Mouse (Mus musculus) left cerebral cortex, postnatal 25 days (tissue): Measurements from ENCODE around the gene Chmp2a. TPM values are rescaled to one million over a fixed set of nuclear protein-coding genes. Genes with fewer than 3 reads are reported as not detected.

Experiments
- DNase-seq, 2 experiments: peaks; one replicate each; pipeline ENCODE4 v3.0.0; 2022; ENCODE audit warnings: low spot score in 2 of 2, mixed read lengths in 1 of 2
- intact Hi-C: fragments of 180-260 bp; cut with DNase I; formaldehyde crosslinking; loops from one replicate; pipeline ENCODE4 v1.15.1; 2025
- total RNA-seq, 2 experiments: library from RNA; stranded (reverse); gene quantifications; 2 replicates each; pipeline ENCODE4 v1.2.3; 2021

Gene Chmp2a
- total RNA-seq, 2 experiments from 2014 or later = 127 to 131 TPM

DNA sequence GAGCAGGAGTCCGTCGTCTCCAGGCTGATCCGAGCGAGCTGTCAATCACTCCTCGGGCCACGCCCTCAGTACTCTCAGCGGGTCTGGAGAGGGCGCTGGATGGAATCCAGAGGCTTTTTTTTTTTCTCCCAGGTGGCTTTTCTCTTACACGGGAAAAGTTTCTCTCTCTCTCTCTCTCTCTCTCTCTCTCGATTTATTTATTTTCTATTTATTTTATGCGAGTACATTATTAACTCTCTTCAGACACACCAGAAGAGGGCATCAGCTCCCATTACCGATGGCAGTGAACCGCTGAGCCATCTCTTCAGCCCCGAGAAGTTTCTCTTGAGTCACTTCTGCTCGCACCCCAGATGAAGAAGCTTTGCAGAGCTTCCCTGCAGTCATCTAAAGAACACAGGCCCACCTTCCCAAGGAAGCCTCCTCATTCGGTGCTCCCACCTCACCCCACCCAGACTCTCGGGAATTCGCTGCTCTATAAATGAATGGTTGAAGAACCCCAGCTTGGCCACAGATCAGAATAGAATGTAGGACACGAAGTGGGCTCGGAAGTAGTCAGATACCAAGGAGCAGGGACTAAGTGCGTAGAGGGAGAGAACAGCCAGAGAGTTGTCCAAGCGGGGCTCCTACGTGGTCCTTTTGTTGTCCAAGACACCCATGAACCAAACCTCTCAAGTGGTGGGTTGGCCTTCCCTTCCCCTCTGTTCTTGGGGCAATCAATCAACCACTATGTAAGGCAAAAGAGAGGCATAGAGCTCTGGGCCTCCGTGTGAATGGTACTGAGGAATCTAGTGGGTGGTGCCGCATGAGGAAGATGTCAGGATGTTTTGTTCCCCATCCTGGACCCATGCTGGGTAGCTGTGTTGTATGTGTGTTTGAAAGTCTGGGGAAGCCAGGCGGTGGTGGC, 24.4 kb downstream of the Chmp2a start, which contains the start of gene Zbtb45:
Gene Zbtb45, minus strand, starts transcription at position 30 of the 904 bp plus-strand sequence.
- intact Hi-C loops = no loop called here
- no peak for DNase-seq

DNA sequence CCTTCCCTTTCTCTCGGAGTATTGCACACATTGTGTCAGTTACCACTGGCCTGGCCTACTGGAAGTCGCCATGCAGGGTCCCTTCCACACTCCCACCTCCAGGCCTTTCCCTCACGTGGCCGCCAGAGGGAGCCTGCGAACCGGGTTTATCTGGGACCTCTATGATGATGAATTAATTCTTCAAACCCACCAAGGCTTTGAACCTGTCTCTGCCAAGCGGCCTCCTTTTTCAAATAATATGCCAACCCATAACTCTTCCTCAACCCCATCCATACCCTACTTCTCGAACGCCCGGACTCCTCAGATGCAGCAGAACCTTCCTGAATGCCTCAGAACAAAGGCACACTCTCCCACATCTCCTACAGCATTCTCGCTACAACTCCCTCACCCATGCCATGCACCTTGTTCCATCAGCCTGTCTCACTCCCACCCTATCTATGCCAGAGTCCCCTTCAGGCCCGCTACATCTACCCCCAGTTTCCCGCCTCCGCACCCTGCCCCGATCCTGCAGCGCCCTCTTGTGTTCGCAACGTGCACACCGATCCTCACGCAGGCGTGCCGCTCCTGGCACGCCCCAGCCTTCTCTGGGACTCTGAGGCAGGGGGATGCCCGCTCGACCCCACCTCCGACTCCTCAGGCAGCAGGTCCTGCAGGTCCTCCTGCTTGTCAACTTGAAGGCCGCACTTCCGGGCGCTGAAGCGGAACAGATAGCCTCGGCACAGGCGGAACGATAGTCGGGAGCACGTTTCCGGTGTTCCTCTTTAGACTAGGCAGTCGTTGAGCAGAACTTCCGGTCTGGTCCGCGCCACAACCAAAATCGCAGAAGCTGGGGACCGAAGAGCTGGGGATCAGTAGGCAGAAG, 25.2 kb downstream of the Chmp2a start:
- intact Hi-C loops = loop anchor here (1.0 to 5.0 kb wide), 4 partner anchors 15 to 87 kb away; partner anchors contain the start of gene Rps5

DNA sequence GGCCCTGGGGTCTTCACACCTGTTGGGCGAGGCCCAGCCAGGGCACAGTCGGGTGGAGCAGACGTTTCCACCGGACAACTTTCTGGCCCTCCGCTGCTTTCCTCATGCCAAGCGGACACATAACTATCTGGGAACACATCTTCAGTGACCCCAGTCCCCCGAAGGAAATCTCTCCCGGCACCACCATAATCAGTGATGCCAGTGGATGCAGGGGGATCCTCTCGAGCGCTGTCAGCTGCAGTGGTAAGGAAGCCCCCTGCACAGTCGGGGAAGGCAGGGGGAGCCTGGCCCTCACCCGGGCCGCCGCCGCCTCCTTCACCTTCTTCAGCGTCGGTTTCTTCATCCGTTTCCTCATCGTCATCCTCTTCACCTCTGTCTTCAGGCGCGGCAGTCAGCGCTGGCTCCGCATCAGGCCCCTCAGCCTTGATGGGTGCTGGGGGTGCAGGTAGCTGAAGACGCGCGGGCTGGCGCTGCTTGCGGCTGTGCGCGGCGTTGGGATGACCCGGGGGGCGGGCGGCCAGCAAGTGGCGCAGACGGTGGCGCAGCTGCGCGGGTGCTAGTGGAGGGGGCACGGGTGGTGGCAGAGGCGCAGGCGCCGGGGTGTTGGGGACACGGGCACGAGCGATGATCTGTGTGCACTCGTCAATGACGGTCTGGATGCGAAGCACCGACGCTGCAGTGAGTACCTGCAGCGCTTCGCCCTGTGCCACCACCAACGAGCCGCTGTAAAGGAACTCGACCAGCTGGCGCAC, 27.1 kb downstream of the Chmp2a start:
- intact Hi-C loops = loop anchor here (2.0 to 5.0 kb wide), 3 partner anchors 17 to 85 kb away; partner anchors contain the start of gene Rps5
- DNase-seq = no peak

More for the DNA sequence above, 25.2 kb downstream of the Chmp2a start:
- peak; percentile 94 to 95 for DNase-seq

DNA sequence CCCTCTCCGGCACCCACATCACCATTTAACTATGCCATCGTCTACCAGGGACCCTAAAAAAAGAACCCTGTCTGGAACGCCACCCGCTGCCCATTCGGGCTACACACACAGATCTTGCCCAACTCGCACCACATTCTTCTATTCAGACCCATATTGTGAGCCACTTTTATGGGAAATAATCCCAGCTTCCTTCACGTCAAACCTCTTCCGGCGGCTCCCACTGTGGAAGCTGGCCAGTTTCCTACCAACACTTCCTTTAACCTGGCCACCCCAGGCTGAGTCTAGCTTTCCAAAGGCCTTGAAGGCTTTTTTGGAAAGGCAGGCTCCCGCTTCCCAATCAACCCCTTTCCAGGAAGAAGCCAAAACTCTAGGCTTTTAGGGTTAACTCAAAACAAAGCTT, 28.1 kb downstream of the Chmp2a start:
- intact Hi-C loops = loop anchor here (5.0 kb wide), 1 partner anchor 84 kb away; the partner anchor contains the start of gene Rps5

DNA sequence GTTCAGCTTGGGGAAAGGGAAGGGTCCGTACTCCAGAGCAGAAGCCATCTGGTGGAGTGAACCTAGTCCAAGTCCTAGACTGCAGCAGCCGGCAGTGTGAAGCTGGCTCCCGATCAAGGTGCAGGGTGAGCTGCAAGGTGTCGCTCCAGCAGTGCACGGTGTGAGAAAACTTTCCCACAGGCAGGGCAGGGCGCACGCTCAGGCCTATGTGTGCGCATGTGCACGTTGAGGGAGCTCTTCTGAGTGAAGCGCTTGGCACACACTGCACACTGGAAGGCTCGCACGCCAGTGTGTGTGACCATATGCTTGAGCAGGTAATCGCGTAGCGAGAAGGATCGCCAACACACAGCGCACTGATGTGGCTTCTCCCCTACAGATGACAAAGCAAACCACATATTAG, 28.6 kb downstream of the Chmp2a start:
- DNase-seq = no peak
- intact Hi-C loops = loop anchor here (5.0 kb wide), 1 partner anchor 84 kb away; the partner anchor contains the start of gene Rps5

More for the DNA sequence above, 28.1 kb downstream of the Chmp2a start:
- no peak for DNase-seq

DNA sequence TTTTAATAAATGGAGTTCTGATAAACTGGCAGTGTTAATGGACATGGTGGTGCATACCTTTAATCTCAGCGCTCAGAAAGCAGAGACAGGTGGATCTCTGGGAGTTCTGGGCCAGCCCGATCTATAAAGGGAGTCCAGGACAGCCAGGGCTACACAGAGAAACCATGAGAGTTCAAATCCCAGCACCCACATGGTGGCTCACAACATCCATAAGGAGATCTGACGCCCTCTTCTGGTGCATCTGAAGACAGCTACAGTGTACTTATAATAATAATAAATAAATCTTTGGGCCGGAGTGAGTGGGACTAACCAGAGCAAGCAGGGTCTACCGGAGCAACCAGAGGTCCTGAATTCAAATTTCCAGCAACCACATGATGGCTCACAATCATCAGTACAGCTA, 31.2 kb downstream of the Chmp2a start:
- intact Hi-C loops = no loop called here
- no peak for DNase-seq

DNA sequence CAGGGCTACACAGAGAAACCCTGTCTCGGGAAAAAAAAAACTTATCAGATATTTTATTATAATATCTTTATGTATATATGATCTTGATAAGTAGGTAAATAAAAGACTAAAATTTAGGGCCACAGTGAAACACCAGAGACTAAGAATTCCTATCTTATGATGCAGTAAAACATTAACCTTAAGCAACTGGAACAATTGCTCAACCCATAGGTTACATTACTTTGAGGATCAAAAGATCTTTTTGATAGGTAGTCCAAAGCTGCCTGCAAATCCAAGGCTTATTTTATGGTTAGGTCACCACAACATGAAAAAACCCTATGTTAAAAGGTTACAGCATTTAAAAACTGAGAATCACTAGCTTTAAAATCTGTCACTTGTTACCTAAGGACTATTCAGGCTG, 33.0 kb downstream of the Chmp2a start:
- intact Hi-C loops = no loop called here
- DNase-seq = no peak

DNA sequence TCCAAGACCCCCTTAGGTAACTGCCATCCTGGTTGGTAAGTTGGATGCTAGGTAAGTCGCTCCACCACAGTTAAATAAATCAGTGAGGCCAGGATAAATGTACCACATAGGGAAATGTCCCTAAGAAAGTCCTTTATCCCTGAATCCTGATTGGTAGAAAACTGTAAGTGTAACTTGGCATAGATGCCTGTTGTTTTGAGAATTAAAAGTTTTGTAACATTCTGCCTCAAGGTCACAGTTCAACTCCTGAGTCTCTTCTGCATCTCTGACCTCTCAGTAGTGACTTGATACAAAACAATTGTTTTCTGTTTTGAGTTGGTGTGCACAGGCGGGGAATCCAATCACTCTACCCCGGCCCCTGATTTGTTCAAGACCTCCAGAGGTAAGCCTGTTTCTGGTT, 35.8 kb downstream of the Chmp2a start, which contains the start of gene Trim28:
Gene Trim28, plus strand, starts transcription at position 264 of the 400 bp plus-strand sequence.
- DNase-seq = no peak
- intact Hi-C loops = no loop called here

DNA sequence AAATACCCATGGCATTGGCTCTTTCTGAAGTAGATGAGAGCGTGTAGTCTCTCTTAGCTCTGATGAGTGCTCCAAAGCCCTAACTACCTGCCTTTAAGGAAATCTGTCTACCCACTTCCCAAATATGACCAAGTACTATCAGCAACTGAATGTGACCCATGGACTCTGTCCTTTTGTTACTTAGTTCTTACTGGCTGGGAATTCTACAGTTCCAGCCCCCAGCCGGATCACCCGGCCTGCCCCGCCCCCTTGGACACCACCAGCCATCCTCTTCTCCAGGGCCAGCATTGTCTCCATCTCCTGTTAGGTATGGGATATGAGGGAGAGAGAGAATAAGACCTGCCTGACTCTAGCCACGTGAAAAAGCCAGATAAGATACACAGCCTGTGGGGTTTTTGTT, 36.6 kb downstream of the Chmp2a start, which contains the start of gene Slc27a5:
Gene Slc27a5, minus strand, starts transcription at position 140 of the 400 bp plus-strand sequence.
- no peak for DNase-seq
- intact Hi-C loops = no loop called here

DNA sequence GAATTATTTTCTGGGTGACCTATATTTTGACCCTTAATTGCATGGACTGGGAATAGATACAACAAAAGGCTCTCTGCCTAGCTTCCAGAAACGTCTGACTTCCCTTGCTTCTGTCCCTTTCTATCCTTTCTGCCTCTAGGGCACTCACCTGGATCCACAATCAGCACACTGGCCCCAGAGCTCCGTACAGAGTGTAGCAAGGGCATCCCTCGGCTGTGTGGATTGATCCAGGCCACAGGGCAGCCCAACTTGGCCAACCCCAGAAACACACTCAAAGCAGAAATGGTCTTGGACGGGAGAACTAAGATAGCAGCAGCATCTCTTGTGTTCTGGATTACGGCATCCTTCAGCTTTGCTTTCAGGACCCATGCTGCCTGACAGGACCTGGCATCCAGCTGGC, 37.4 kb downstream of the Chmp2a start:
- no peak for DNase-seq

DNA sequence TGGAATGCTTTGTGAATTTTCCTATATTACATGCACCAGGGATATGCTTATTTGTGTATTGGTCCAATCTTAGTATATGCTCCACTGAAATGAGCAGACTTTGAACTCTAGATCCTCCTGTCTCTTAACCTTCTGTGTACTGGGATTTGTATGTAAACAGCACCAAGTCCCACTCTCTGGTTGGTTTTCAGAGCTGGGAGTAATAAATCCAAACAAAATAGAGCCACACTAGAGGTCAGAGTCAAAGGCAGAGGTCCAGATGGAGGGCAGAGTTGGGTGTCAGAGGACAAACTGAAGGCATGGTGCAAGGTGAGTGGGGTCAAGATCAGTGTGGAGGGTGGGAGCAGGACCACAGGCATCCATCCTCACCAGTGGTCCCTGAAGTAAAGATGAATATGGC, 38.7 kb downstream of the Chmp2a start:
- intact Hi-C loops = no loop called here
- no peak for DNase-seq

More for the DNA sequence above, 37.4 kb downstream of the Chmp2a start:
- intact Hi-C loops = no loop called here

DNA sequence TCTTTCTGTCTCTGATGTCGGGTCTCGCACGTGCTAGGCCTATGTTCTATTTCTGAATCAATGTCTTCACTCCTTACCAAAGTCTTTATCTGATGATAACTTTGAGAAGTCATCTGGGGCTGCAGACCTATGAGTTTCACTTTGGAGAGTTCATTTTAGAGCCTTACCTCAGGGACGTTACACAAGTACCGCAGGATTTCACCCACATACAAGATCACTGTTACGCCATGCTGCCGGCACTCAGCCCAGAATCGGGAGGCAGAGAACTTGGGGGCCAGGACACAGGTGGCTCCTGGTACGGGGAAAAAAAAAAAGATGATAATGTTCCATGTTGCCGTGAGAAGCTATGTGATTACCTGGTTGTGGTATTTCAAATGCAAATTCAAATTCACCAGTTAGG, 41.5 kb downstream of the Chmp2a start:
- intact Hi-C loops = no loop called here
- DNase-seq = no peak

DNA sequence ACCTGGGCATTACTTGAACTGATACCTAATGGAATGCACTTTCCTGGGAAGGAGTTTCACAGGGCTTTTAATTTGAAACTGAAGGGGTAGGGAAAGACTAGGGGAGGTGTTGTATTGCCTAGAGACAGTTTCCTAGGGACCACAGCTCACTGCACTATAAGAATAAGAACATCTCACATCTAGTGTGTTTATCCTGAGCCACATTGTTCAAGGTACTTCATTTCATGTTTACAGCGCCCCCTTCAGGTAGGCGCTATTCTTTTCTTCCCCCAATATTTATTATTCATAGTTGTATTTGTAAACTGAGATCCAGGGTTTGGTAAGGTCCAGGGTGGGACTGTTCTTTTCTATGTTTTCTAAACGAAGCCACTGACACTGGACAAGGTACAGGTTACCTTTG, 42.4 kb downstream of the Chmp2a start:
- intact Hi-C loops = no loop called here
- no peak for DNase-seq

DNA sequence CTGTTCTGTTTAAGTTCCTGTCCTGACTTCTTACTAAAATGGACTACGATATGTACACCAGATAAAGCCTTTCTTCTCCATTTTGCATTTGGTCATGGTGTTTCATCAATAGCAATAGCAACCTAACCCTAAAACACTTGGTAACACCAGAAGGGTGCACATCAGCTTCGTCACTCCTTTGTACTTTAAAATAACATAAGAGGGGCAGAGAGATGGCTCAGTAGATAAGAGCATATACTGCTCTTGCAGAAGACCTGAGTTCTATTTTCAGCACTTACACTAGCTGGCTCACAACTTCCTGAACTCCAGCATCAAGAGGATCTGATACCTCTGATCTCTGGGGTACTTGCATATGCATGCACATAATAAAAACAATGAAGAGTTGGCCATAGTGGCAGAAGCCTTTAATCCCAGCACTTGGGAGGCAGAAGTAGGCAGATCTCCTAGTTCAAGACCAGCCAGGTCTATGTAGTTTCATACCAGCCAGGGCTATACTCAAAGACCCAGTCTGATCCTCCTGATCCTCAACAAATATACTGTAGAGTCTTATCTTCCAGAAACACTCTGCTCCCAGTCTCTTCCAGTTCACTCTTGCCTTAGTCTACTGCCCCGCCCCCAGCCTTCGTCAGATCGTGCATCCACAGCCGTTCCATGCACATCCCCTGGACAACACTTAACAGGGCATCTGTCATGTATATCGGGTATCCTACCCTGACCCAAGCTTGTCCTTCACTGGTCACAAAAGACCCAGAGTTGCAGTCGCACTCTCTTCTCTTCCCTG, 47.0 kb downstream of the Chmp2a start:
- intact Hi-C loops = no loop called here
- no peak for DNase-seq

DNA sequence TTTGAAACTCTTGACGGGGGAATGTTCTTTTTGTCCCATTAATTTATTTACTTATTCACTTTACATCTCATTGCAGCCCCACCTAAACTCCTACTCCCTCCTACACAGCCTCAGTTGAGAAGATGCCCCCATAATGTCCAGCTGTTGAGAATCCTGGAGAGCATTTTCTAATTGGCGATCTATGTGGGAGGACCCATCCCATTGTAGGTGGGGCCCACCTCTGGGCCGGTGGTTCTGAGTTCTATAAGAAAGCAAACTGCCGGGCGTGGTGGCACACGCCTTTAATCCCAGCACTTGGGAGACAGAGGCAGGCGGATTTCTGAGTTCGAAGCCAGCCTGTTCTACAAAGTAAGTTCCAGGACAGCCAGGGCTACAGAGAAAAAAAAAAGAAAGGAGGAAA, 47.7 kb downstream of the Chmp2a start:
- intact Hi-C loops = no loop called here
- no peak for DNase-seq

DNA sequence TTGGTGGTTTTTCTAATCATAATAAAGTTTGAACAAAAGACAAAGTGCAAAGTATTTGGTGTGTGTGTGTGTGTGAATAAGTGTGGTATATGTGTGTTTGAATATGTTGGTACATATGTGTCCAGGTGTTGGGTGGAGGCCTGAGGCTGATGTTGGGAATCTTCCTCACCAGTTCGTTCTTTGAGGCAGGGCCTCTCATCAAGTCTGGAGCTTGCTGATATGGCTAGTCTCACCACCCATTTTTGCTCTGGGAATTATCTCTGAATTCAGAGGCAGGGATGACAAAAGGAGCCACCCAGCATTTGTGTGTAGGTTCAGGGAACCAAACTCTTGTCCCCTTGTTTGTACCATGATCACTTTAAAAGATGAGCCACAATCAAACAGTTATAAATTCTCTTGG, 48.9 kb downstream of the Chmp2a start:
- intact Hi-C loops = no loop called here
- DNase-seq = no peak
